Mouse (Mus musculus) MEL (cell line): Measurements from ENCODE around the gene Rnf145. TPM values are rescaled to one million over a fixed set of nuclear protein-coding genes. Genes with fewer than 3 reads are reported as not detected.

Experiments
- DNase-seq: peaks from one replicate; pipeline ENCODE4 v3.0.0; 2011; ENCODE audit warnings: low read depth, low spot score
- H3K27ac ChIP-seq: 2 replicates; pipeline ENCODE4 v1.5.1; 2012; ENCODE audit warnings: low read depth, mild to moderate bottlenecking, control low read depth, low read length, moderate library complexity; ENCODE audit not compliant: control insufficient read depth
- H3K27me3 ChIP-seq, 2 experiments: fragments of 150-350 bp in 1 of 2; sonication (generic) in 1 of 2; 2 replicates each; pipeline ENCODE4 v1.6.1; 2012; ENCODE audit warnings: low read length in 2 of 2, mild to moderate bottlenecking in 2 of 2, improper control_type of control experiment in 1 of 2, moderate library complexity in 1 of 2; ENCODE audit not compliant: insufficient read depth in 2 of 2, control insufficient read depth in 1 of 2
- H3K36me3 ChIP-seq, 2 experiments: 2 replicates each; pipeline ENCODE4 v1.6.1; 2012 to 2014; ENCODE audit warnings: low read length in 2 of 2, improper control_type of control experiment in 1 of 2, inconsistent platforms in 1 of 2, mild to moderate bottlenecking in 1 of 2; ENCODE audit not compliant: insufficient read depth in 2 of 2, control insufficient read depth in 1 of 2
- H3K4me1 ChIP-seq, 2 experiments: fragments of 150-350 bp in 1 of 2; sonication (generic) in 1 of 2; 2 replicates each; pipeline ENCODE4 v1.6.1; 2012; ENCODE audit warnings: low read length in 2 of 2, improper control_type of control experiment in 1 of 2, mild to moderate bottlenecking in 1 of 2; ENCODE audit not compliant: insufficient read depth in 2 of 2, control insufficient read depth in 1 of 2
- H3K4me3 ChIP-seq, 2 experiments: fragments of 150-350 bp in 1 of 2; sonication (generic) in 1 of 2; 2 replicates each; pipeline ENCODE4 v1.5.1; 2012; ENCODE audit warnings: low read depth in 2 of 2, low read length in 2 of 2, mild to moderate bottlenecking in 2 of 2, moderate library complexity in 2 of 2, control low read depth in 1 of 2, improper control_type of control experiment in 1 of 2; ENCODE audit not compliant: control insufficient read depth in 1 of 2, insufficient read depth in 1 of 2
- H3K79me2 ChIP-seq: 2 replicates; pipeline ENCODE4 v1.6.1; 2012; ENCODE audit warnings: mild to moderate bottlenecking, low read length, moderate library complexity; ENCODE audit not compliant: control insufficient read depth, poor library complexity, insufficient read depth
- H3K9ac ChIP-seq: 2 replicates; pipeline ENCODE4 v1.6.1; 2012; ENCODE audit warnings: low read depth, mild to moderate bottlenecking, control low read depth, low read length, moderate library complexity; ENCODE audit not compliant: control insufficient read depth, poor library complexity, severe bottlenecking
- H3K9me3 ChIP-seq: fragments of 150-350 bp; sonication (generic); replicated peaks from 2 replicates; pipeline ENCODE4 v1.6.1; 2012; ENCODE audit warnings: mild to moderate bottlenecking, low read length, improper control_type of control experiment, moderate library complexity; ENCODE audit not compliant: insufficient read depth
- CHD1 ChIP-seq: IDR thresholded peaks from 2 replicates; pipeline ENCODE4 v1.6.1; 2012; ENCODE audit warnings: low read depth, mild to moderate bottlenecking, inconsistent platforms, low read length, improper control_type of control experiment
- CTCF ChIP-seq, 3 experiments: IDR thresholded peaks in 2 of 3; conservative IDR thresholded peaks in 1 of 3; 2 replicates each; pipeline ENCODE4 v1.5.1; 2011 to 2012; ENCODE audit warnings: low read length in 3 of 3, low read depth in 2 of 3, mild to moderate bottlenecking in 2 of 3, improper control_type of control experiment in 1 of 3, inconsistent platforms in 1 of 3, mixed read lengths in 1 of 3, moderate library complexity in 1 of 3; ENCODE audit not compliant: control insufficient read depth in 1 of 3, insufficient read depth in 1 of 3, poor library complexity in 1 of 3, severe bottlenecking in 1 of 3
- E2F4 ChIP-seq: IDR thresholded peaks from 2 replicates; pipeline ENCODE4 v1.6.1; 2011; ENCODE audit warnings: low read depth, low read length, improper control_type of control experiment, borderline replicate concordance
- ELF1 ChIP-seq: IDR thresholded peaks from 2 replicates; pipeline ENCODE4 v1.6.1; 2014; ENCODE audit warnings: low read depth, mild to moderate bottlenecking, inconsistent platforms, low read length, improper control_type of control experiment, moderate library complexity
- EP300 ChIP-seq, 2 experiments: IDR thresholded peaks; 2 replicates each; pipeline ENCODE4 v1.6.1; 2011; ENCODE audit warnings: improper control_type of control experiment in 2 of 2, low read length in 2 of 2, low read depth in 1 of 2, mild to moderate bottlenecking in 1 of 2
- ETS1 ChIP-seq: IDR thresholded peaks from 2 replicates; pipeline ENCODE4 v1.6.1; 2012; ENCODE audit warnings: low read depth, mild to moderate bottlenecking, inconsistent platforms, low read length, improper control_type of control experiment, moderate library complexity
- JUND ChIP-seq: IDR thresholded peaks from 2 replicates; pipeline ENCODE4 v1.6.1; 2011; ENCODE audit warnings: low read depth, mild to moderate bottlenecking, improper control_type of control experiment, low read length
- KAT2A ChIP-seq: conservative IDR thresholded peaks from 2 replicates; pipeline ENCODE4 v1.6.1; 2012; ENCODE audit warnings: low read depth, low read length, improper control_type of control experiment, inconsistent platforms
- MAFK ChIP-seq: IDR thresholded peaks from 2 replicates; pipeline ENCODE4 v1.6.1; 2011; ENCODE audit warnings: low read depth, mild to moderate bottlenecking, low read length, improper control_type of control experiment, borderline replicate concordance
- MAZ ChIP-seq: IDR thresholded peaks from 2 replicates; pipeline ENCODE4 v1.6.1; 2012; ENCODE audit warnings: low read depth, mild to moderate bottlenecking, inconsistent platforms, low read length, improper control_type of control experiment
- MXI1 ChIP-seq: IDR thresholded peaks from 2 replicates; pipeline ENCODE4 v1.6.1; 2011; ENCODE audit warnings: mild to moderate bottlenecking, low read depth, low read length, improper control_type of control experiment
- MYB ChIP-seq: IDR thresholded peaks from 2 replicates; pipeline ENCODE4 v1.6.1; 2011; ENCODE audit warnings: mild to moderate bottlenecking, low read depth, low read length, improper control_type of control experiment
- MYC ChIP-seq: IDR thresholded peaks from 2 replicates; pipeline ENCODE4 v1.6.1; 2011; ENCODE audit warnings: low read depth, mild to moderate bottlenecking, low read length, improper control_type of control experiment, moderate library complexity
- POLR2AphosphoS2 ChIP-seq: IDR thresholded peaks from 2 replicates; pipeline ENCODE4 v1.6.1; 2011; ENCODE audit warnings: low read length, improper control_type of control experiment
- POLR2AphosphoS5 ChIP-seq: IDR thresholded peaks from 2 replicates; pipeline ENCODE4 v1.6.1; 2012; ENCODE audit warnings: low read depth, borderline replicate concordance, mild to moderate bottlenecking, inconsistent platforms, low read length, moderate library complexity, mixed read lengths
- SIN3A ChIP-seq: IDR thresholded peaks from 2 replicates; pipeline ENCODE4 v1.6.1; 2012; ENCODE audit warnings: low read length, improper control_type of control experiment, inconsistent platforms
- SMC3 ChIP-seq: IDR thresholded peaks from 2 replicates; pipeline ENCODE4 v1.6.1; 2011; ENCODE audit warnings: low read depth, low read length, improper control_type of control experiment
- TBP ChIP-seq: IDR thresholded peaks from 2 replicates; pipeline ENCODE4 v1.8.0; 2011; ENCODE audit warnings: low read depth, low read length, improper control_type of control experiment
- TCF12 ChIP-seq: IDR thresholded peaks from 2 replicates; pipeline ENCODE4 v1.6.1; 2014; ENCODE audit warnings: low read depth, mild to moderate bottlenecking, inconsistent platforms, low read length, improper control_type of control experiment, moderate library complexity
- UBTF ChIP-seq: IDR thresholded peaks from 2 replicates; pipeline ENCODE4 v1.6.1; 2012; ENCODE audit warnings: low read depth, mild to moderate bottlenecking, inconsistent platforms, low read length, improper control_type of control experiment, moderate library complexity, borderline replicate concordance; ENCODE audit not compliant: insufficient read depth
- USF1 ChIP-seq: IDR thresholded peaks from 2 replicates; pipeline ENCODE4 v1.6.1; 2014; ENCODE audit warnings: low read depth, mild to moderate bottlenecking, inconsistent platforms, low read length, improper control_type of control experiment, moderate library complexity
- USF2 ChIP-seq, 2 experiments: IDR thresholded peaks; 2 replicates each; pipeline ENCODE4 v1.6.1; 2011 to 2012; ENCODE audit warnings: improper control_type of control experiment in 2 of 2, low read length in 2 of 2, borderline replicate concordance in 1 of 2, inconsistent platforms in 1 of 2, low read depth in 1 of 2, mild to moderate bottlenecking in 1 of 2; ENCODE audit not compliant: insufficient read depth in 1 of 2
- ZC3H11A ChIP-seq: IDR thresholded peaks from 2 replicates; pipeline ENCODE4 v1.6.1; 2012; ENCODE audit warnings: low read depth, mild to moderate bottlenecking, inconsistent platforms, low read length, improper control_type of control experiment
- polyA plus RNA-seq, 2 experiments: library from polyadenylated mRNA; stranded (reverse) in 1 of 2; unstranded in 1 of 2; fragments of >175 nt in 1 of 2; fragments of >200 nt in 1 of 2; gene quantifications; 2 replicates each; pipeline versions ENCODE4 v1.2.1 to v1.2.4; 2012; ENCODE audit warnings: low replicate concordance in 2 of 2, low read depth in 1 of 2; ENCODE audit not compliant: insufficient read length in 2 of 2, insufficient read depth in 1 of 2, missing spikeins in 1 of 2
- total RNA-seq: library from RNA; depleted of rRNA; stranded (reverse); fragments of 300-350 nt; gene quantifications from 2 replicates; pipeline ENCODE4 v1.2.3, GENCODE M21; 2012

The Rnf145 gene
- total and polyA plus RNA-seq, 3 experiments, result 73.5 to 94.1 TPM; not detected in 1

DNA sequence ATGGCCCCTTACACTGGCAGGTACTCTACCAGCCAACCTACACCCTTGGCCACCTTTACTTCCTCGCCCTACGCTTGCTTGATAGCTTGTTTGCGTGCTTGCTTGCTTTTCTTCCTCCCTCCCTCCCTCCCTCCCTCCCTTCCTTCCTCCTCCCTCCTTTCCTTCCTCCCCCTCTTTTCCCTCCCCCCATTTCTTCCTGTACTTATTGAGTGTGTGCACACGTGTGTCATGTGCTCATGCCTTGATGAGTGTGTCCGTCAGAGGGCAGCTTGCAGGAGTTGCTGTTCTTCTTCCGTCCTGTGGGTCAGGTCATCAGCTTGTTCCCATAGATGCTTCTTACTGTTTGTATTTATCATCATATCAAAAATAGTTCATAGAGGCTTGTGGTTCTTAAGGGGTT lies 25.2 kb downstream of the Rnf145 start:
- H3K79me2 ChIP-seq, result no peaks in the 10 kb centered on the region
- no peak overlapping the region for H3K4me3 ChIP-seq
- H3K27ac ChIP-seq, result no peak overlapping the region
- no peak overlapping the region for H3K9ac ChIP-seq
- H3K4me1 ChIP-seq, result no peaks in the 10 kb centered on the region
- peaks cover 0 to 59% of the 10 kb centered on the region in 2 experiments; a peak in 3 of 4 replicates for H3K36me3 ChIP-seq
- TF ChIP-seq ELF1 (no peak), MAZ (no peak), USF2 (IDR thresholded peaks at IDR 0.05; ENCODE audit: borderline replicate concordance in 1 of 2, insufficient read depth in 1 of 2, low read depth in 1 of 2, low read length in 2 of 2) (no peak), JUND (no peak), MAFK (no peak), MYC (no peak), SIN3A (no peak), USF1 (no peak), MYB (no peak), TCF12 (no peak), KAT2A (no peak), MXI1 (no peak)
- no peaks in the 10 kb centered on the region for H3K27me3 ChIP-seq
- DNase-seq, result no peak
- H3K9me3 ChIP-seq, result no peaks in the 10 kb centered on the region

DNA sequence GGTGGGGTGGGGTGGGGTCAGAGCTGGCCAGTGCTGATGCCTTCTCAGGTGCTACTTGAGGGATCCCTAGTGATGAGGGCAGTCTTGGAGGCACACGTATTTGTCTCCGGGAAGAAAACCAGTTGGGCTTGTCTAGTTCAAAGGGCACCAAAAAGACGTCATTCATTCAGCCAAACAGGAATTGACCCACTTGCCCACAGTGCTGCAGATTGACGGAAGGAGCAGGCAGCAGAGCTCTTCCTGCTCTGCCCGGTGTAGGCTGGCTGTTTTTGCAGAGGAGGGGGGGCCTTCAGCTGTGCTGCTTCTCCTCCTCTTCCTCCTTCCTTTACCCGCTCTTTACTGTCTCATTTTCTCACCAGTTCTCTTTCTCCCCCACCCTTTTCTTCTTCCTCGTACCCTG lies 26.4 kb downstream of the Rnf145 start:
- Histone ChIP-seq H3K36me3 (peaks cover 0 to 65% of the 10 kb centered on the region in 2 experiments; a peak in 3 of 4 replicates), H3K27ac (no peak overlapping the region)
- no peak for DNase-seq

DNA sequence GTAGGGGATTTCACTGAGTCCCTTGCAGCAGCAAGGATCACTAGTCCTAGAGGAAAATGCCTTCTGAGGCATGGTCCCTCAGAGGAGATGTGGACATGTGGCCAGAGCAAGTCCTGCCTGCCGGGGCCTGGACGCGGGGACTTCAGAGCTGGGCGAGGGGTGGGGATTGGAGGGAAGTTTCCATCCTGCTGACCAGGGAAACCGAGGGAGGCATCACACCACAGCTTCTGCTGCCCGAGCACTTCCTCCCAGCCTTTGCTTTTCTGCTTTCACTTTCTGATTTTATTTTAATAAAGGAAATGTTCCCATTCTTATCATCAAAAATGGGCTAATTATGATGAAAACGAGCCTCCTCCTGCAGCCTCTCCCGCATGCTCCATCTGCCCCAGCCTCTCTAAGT lies 27.5 kb downstream of the Rnf145 start:
- Histone ChIP-seq H3K36me3 (peaks cover 0 to 70% of the 10 kb centered on the region in 2 experiments; a peak in 3 of 4 replicates), H3K27ac (no peak overlapping the region), H3K79me2 (no peaks in the 10 kb centered on the region), H3K4me3 (no peak overlapping the region), H3K4me1 (no peaks in the 10 kb centered on the region), H3K9ac (no peak overlapping the region), H3K27me3 (no peaks in the 10 kb centered on the region), H3K9me3 (no peaks in the 10 kb centered on the region)
- TF ChIP-seq UBTF, result no peak
- TF ChIP-seq POLR2AphosphoS2, result no peak
- TF ChIP-seq SMC3, result no peak
- no peak for TF ChIP-seq E2F4
- no peak for TF ChIP-seq ELF1
- TF ChIP-seq CHD1, result no peak
- TF ChIP-seq ZC3H11A, result no peak
- no peak for TF ChIP-seq TBP
- TF ChIP-seq CTCF (IDR thresholded peaks at IDR 0.05 in 2 of 3, conservative IDR thresholded peaks at IDR 0.05 in 1 of 3; ENCODE audit: control insufficient read depth in 1 of 3, insufficient read depth in 1 of 3, low read depth in 2 of 3, low read length in 3 of 3, poor library complexity in 1 of 3, severe bottlenecking in 1 of 3), result no peak
- no peak for TF ChIP-seq MYB
- no peak for DNase-seq

More for the DNA sequence above, 26.4 kb downstream of the Rnf145 start:
- Histone ChIP-seq H3K27me3 (no peaks in the 10 kb centered on the region), H3K4me3 (no peak overlapping the region), H3K9ac (no peak overlapping the region), H3K4me1 (no peaks in the 10 kb centered on the region), H3K9me3 (no peaks in the 10 kb centered on the region), H3K79me2 (no peaks in the 10 kb centered on the region)
- TF ChIP-seq POLR2AphosphoS5 (no peak), EP300 (IDR thresholded peaks at IDR 0.05; ENCODE audit: low read depth in 1 of 2, low read length in 2 of 2) (no peak), ETS1 (no peak), TCF12 (no peak), MAFK (no peak)
